Mouse (Mus musculus): ENCODE measurements at regions not wholly inside any gene's neighbourhood (a gene's known extent, or its start where the extent isn't known, plus 50 kb on each side); places are given as distances from the start of the nearest gene placed in this dataset.

DNA sequence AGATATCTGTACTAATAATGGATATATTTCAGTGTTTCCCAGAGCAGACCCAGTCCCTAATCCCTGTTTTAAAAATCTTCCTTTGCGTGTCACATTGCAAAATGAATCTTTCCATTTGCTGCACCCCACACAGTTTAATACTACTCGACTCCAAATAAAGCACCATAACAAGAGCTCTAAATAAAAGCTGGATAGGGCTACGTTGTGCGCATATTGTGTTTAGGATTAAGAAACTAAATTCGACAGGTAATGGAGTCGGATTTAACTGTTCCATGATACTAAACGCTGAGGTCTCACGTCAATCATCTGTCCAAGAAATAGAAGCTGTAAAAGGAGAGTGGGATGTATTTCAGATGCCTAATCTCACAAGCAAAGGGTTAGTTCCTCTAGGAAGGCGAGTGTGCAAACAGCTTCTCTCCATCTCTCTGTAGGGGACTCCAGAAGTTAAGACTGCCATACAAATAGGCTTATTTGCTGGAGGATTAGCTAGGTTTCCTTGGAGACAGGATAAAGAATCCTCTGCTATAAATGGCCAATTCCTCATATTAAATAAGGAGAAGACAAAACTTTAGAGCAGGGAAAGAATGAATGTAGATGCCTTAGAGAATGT is 544.6 kb downstream of the Olfm4 start:
- Histone ChIP-seq H3K36me3 (ENCODE audit: control insufficient read depth, insufficient read depth) (no peaks in the 10 kb centered on the region), H3K27me3 (ENCODE audit: control insufficient read depth, insufficient read depth, low read length) (no peaks in the 10 kb centered on the region), H3K9ac (ENCODE audit: low read length) (no peak overlapping the region), H3K9me3 (replicated peaks; ENCODE audit: control insufficient read depth, low read length) (no peaks in the 10 kb centered on the region), H3K4me3 (ENCODE audit: low read length) (no peak overlapping the region), H3K4me2 (ENCODE audit: low read depth, low read length) (no peak overlapping the region), H3K27ac (ENCODE audit: low read length) (no peak overlapping the region), H3K4me1 (ENCODE audit: control insufficient read depth, insufficient read depth, low read length) (no peaks in the 10 kb centered on the region)
- WGBS: 70% methylated on average over 9 of the region's 9 CpGs
- ATAC-seq (replicated peaks; ENCODE audit: extremely low read depth, insufficient read depth, low FRiP score): no peak

DNA sequence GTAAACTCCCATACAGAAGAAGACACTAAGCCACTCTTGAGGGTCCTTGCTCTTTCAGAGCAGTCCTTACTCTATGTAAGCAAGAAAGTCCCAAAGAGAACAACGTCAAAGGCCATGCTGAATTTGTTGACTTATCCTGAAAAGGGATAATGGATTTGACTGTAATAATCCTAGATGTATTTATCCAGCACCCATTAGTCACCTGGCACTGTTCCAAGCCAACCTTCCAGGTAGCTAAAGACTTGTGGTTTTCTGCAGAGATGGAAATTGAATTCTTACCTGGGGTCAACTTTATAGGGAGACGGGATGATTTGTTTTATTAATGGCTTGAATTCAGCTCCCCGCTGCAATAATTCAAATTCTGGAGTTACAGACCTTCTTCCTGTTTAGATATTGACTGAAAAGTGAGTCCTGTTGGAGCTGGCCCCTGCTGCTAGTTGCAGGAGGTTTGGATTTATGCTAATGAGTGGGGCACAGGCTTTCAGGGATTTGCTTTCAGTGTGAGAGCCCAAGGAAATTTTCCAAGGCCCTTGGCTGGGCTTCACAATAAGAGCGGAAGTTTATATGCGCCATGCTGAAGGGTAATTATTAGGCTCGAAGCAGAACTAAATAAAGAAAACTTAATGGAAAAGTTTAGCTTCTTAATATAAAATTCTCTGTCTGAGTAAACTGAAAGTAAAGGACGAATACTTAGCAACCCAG is 552.3 kb downstream of the Olfm4 start:
- no peak overlapping the region for H3K9ac ChIP-seq (ENCODE audit: low read length)
- H3K4me2 ChIP-seq (ENCODE audit: low read depth, low read length): no peak overlapping the region
- no peaks in the 10 kb centered on the region for H3K27me3 ChIP-seq (ENCODE audit: control insufficient read depth, insufficient read depth, low read length)
- H3K4me1 ChIP-seq (ENCODE audit: control insufficient read depth, insufficient read depth, low read length): no peaks in the 10 kb centered on the region
- WGBS: 51% methylated on average over 7 of the region's 7 CpGs
- H3K9me3 ChIP-seq (replicated peaks; ENCODE audit: control insufficient read depth, low read length): no peaks in the 10 kb centered on the region
- no peak overlapping the region for H3K27ac ChIP-seq (ENCODE audit: low read length)
- no peak overlapping the region for H3K4me3 ChIP-seq (ENCODE audit: low read length)
- no peak for ATAC-seq (replicated peaks; ENCODE audit: extremely low read depth, insufficient read depth, low FRiP score)
- no peaks in the 10 kb centered on the region for H3K36me3 ChIP-seq (ENCODE audit: control insufficient read depth, insufficient read depth)

DNA sequence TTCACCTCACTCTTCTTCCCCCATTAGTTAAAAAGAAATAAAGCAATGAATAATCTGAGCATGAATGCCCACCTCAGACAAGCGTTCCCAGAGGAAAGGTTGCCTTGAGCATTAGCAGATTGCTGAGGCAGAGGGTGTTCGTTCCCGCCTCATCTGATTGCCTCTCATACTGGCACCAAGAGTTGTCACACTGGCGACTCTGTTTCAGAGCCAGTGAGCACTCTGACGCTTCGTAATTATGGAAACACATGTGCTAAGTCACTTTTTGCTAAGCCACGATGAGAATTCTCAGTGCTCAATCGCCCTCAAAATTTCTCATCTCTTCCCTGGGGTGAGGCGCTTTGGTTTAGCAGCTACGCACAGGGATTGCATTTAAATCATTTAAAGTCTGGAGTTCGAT is 576.1 kb downstream of the Olfm4 start:
- Histone ChIP-seq H3K4me3 (ENCODE audit: low read length) (no peak overlapping the region), H3K27me3 (ENCODE audit: control insufficient read depth, insufficient read depth, low read length) (no peaks in the 10 kb centered on the region), H3K4me1 (ENCODE audit: control insufficient read depth, insufficient read depth, low read length) (no peaks in the 10 kb centered on the region), H3K36me3 (ENCODE audit: control insufficient read depth, insufficient read depth) (no peaks in the 10 kb centered on the region), H3K9me3 (replicated peaks; ENCODE audit: control insufficient read depth, low read length) (no peaks in the 10 kb centered on the region), H3K4me2 (ENCODE audit: low read depth, low read length) (no peak overlapping the region), H3K9ac (ENCODE audit: low read length) (no peak overlapping the region), H3K27ac (ENCODE audit: low read length) (no peak overlapping the region)
- ATAC-seq (replicated peaks; ENCODE audit: extremely low read depth, insufficient read depth, low FRiP score): no peak
- 71% methylated on average over 11 of the region's 11 CpGs for WGBS

Data from heart, embryonic 16.5 days (tissue).